Mouse (Mus musculus) liver, adult 2 months (tissue): ENCODE data around the gene Pomgnt1.

Source experiments
- CTCF ChIP-seq: fragments of 200-500 bp; IDR thresholded peaks from 2 replicates; pipeline ENCODE4 v1.5.1; 2011; ENCODE audit warnings: low read depth, low read length, control low read depth
- POLR2A ChIP-seq: fragments of 200-500 bp; IDR thresholded peaks from 2 replicates; pipeline ENCODE4 v1.6.1; 2011; ENCODE audit warnings: low read length, control low read depth; ENCODE audit not compliant: insufficient read depth; ENCODE audit errors: extremely low read depth

GRCm38 (mm10) chr4:116133126-116133525, 9.5 kb downstream of the Pomgnt1 start:
- TF ChIP-seq POLR2A (no peak), CTCF (no peak)
